Mouse (Mus musculus) heart, adult 2 months (tissue): Measurements from ENCODE around the gene Dio3. TPM values are rescaled to one million over a fixed set of nuclear protein-coding genes. Genes with fewer than 3 reads are reported as not detected.

Experiments used
- DNase-seq, 2 experiments: peaks; one replicate each; pipeline ENCODE4 v3.0.0; 2021
- H3K27ac ChIP-seq: fragments of 200-600 bp; 2 replicates; pipeline ENCODE4 v1.8.1; 2022
- H3K27me3 ChIP-seq: fragments of 200-500 bp; 2 replicates; pipeline ENCODE4 v1.6.1; 2012; ENCODE audit warnings: mild to moderate bottlenecking, low read length, inconsistent platforms, mixed read lengths; ENCODE audit not compliant: control insufficient read depth, insufficient read depth
- H3K36me3 ChIP-seq: fragments of 200-500 bp; 2 replicates; pipeline ENCODE4 v1.6.1; 2012; ENCODE audit warnings: low read length, inconsistent platforms; ENCODE audit not compliant: control insufficient read depth, insufficient read depth
- H3K4me1 ChIP-seq: fragments of 200-500 bp; 2 replicates; pipeline ENCODE4 v1.6.1; 2011; ENCODE audit warnings: low read length; ENCODE audit not compliant: control insufficient read depth, insufficient read depth
- H3K4me3 ChIP-seq: fragments of 200-600 bp; 2 replicates; pipeline ENCODE4 v1.8.1; 2022
- H3K79me2 ChIP-seq: fragments of 200-500 bp; replicated peaks from 2 replicates; pipeline ENCODE4 v1.6.1; 2012; ENCODE audit warnings: mild to moderate bottlenecking, inconsistent platforms, low read length, moderate library complexity, mixed read lengths; ENCODE audit not compliant: control insufficient read depth, insufficient read depth
- H3K9ac ChIP-seq: fragments of 200-500 bp; 2 replicates; pipeline ENCODE4 v1.6.1; 2012; ENCODE audit warnings: low read depth, mild to moderate bottlenecking, control low read depth, inconsistent platforms, low read length, mixed read lengths
- CTCF ChIP-seq: fragments of 200-600 bp; IDR thresholded peaks from 2 replicates; pipeline ENCODE4 v1.8.1; 2022; ENCODE audit warnings: antibody characterized with exemption, mild to moderate bottlenecking, moderate library complexity
- EP300 ChIP-seq: fragments of 200-500 bp; IDR thresholded peaks from 2 replicates; pipeline ENCODE4 v1.6.1; 2011; ENCODE audit warnings: low read depth, low read length, control low read depth; ENCODE audit not compliant: insufficient read depth
- POLR2A ChIP-seq: fragments of 200-500 bp; IDR thresholded peaks from 2 replicates; pipeline ENCODE4 v1.6.1; 2011; ENCODE audit warnings: mild to moderate bottlenecking, low read depth, low read length, control low read depth; ENCODE audit not compliant: insufficient read depth
- WGBS: fragments of 180-500 bp; shearing (Covaris S2); methylation state at CpG from one replicate; pipeline ENCODE4 v1.1.7; 2018; 5-methylcytosine and 5-hydroxymethylcytosine counted together
- intact Hi-C: fragments of 180-260 bp; cut with DNase I; formaldehyde crosslinking; loops from one replicate; pipeline ENCODE4 v1.15.1; 2025
- polyA plus RNA-seq: library from polyadenylated mRNA; depleted of rRNA; stranded (reverse); fragments of >200 nt; gene quantifications from 2 replicates; pipeline ENCODE4 v1.2.3, GENCODE M21; 2012
- total RNA-seq, 2 experiments: library from RNA; stranded (reverse); gene quantifications; 2 replicates each; pipeline ENCODE4 v1.2.3; 2021

Gene Dio3
- total and polyA plus RNA-seq, 3 experiments, result 0.37 TPM; not detected in 2

DNA sequence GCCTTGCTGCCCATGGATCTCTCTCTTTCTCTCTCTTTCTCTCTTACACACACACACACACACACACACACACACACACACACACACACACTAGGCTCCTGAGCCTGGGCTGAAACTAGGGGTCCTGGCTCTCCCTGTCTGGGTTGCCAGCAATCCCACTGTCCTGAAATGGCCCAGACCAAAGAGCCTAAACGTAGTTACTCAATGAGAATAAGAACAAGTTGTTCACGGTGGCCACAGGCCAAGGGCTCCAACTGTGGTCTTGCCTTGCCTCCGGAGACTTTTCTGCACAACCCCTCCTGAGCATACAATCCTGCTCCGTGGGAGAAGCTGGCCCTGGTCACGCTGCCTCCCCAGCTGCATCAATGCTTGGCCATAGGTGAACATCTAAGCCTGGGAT is 39.5 kb upstream of the Dio3 start:
- no peak for TF ChIP-seq EP300
- Histone ChIP-seq H3K9ac (no peak overlapping the region), H3K79me2 (no peaks in the 10 kb centered on the region), H3K4me1 (no peaks in the 10 kb centered on the region), H3K27ac (no peak overlapping the region), H3K27me3 (no peaks in the 10 kb centered on the region), H3K36me3 (no peaks in the 10 kb centered on the region), H3K4me3 (no peak overlapping the region)
- 76% methylated on average over 5 of the region's 5 CpGs for WGBS
- intact Hi-C loops, result no loop called here
- no peak for DNase-seq

DNA sequence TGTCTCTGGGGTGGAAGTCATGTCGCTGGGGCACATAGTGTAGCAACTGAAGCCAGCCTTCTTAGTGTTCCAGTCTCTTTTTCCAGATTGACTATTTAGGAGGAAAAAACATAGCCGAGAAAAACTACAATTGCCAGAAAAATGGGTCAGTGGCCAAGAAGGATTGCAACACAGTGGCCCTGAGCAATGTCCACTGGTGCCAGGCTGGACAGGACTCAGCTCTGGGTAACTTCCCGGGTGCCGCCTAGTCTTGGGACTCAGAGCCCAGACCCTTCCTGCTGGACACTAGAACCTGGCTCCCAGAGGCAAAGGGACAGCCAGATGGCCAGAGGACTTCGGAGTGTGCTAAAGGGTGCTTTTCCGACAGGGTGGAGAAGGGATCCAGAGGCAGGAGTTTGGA is 34.3 kb upstream of the Dio3 start:
- intact Hi-C loops, result no loop called here
- no peak overlapping the region for H3K9ac ChIP-seq
- WGBS, result 69% methylated on average over 6 of the region's 6 CpGs
- H3K79me2 ChIP-seq, result no peaks in the 10 kb centered on the region
- peak; percentile 44 to 55 for DNase-seq
- H3K4me1 ChIP-seq, result no peaks in the 10 kb centered on the region
- H3K27ac ChIP-seq, result no peak overlapping the region
- H3K4me3 ChIP-seq, result no peak overlapping the region
- H3K27me3 ChIP-seq, result no peaks in the 10 kb centered on the region; the same call in 1 of the 2 replicates
- TF ChIP-seq CTCF (no peak), EP300 (no peak)
- H3K36me3 ChIP-seq, result no peaks in the 10 kb centered on the region

- DNase-seq, result no peak
- WGBS, result 90% methylated on average over 4 of the region's 4 CpGs
- TF ChIP-seq CTCF (peak; percentile 19; the same call in 1 of the 2 replicates), POLR2A (no peak), EP300 (no peak)
- Histone ChIP-seq H3K27me3 (no peaks in the 10 kb centered on the region; the same call in 1 of the 2 replicates), H3K36me3 (no peaks in the 10 kb centered on the region), H3K79me2 (no peaks in the 10 kb centered on the region), H3K4me1 (no peaks in the 10 kb centered on the region), H3K9ac (no peak overlapping the region), H3K4me3 (no peak overlapping the region), H3K27ac (no peak overlapping the region)
- intact Hi-C loops, result no loop called here
These were observed 33.4 kb upstream of the Dio3 start for GRCm38 (mm10) chr12:110245461-110245860.

GRCm38 (mm10) chr12:110252163-110252575 is 26.7 kb upstream of the Dio3 start:
- H3K27me3 ChIP-seq, result no peaks in the 10 kb centered on the region; the same call in 1 of the 2 replicates

GRCm38 (mm10) chr12:110255731-110256130 is 23.1 kb upstream of the Dio3 start:
- no peak overlapping the region for H3K4me3 ChIP-seq
- DNase-seq, result no peak
- no peak overlapping the region for H3K27ac ChIP-seq
- H3K4me1 ChIP-seq, result no peaks in the 10 kb centered on the region
- no peak for TF ChIP-seq EP300
- TF ChIP-seq CTCF, result no peak
- no peak for TF ChIP-seq POLR2A
- H3K79me2 ChIP-seq, result no peaks in the 10 kb centered on the region
- H3K36me3 ChIP-seq, result no peaks in the 10 kb centered on the region
- no peaks in the 10 kb centered on the region for H3K27me3 ChIP-seq
- no peak overlapping the region for H3K9ac ChIP-seq
- WGBS, result 64% methylated on average over 10 of the region's 10 CpGs
- intact Hi-C loops, result no loop called here

More at GRCm38 (mm10) chr12:110252163-110252575, 26.7 kb upstream of the Dio3 start:
- 26% methylated on average over 10 of the region's 10 CpGs for WGBS
- no peaks in the 10 kb centered on the region for H3K4me1 ChIP-seq
- H3K36me3 ChIP-seq, result no peaks in the 10 kb centered on the region
- no peaks in the 10 kb centered on the region for H3K79me2 ChIP-seq
- no peak for DNase-seq
- TF ChIP-seq CTCF (no peak), EP300 (no peak), POLR2A (no peak)
- no peak overlapping the region for H3K4me3 ChIP-seq
- no peak overlapping the region for H3K9ac ChIP-seq
- no peak overlapping the region for H3K27ac ChIP-seq
- intact Hi-C loops, result no loop called here

GRCm38 (mm10) chr12:110256478-110257220 is 22.2 kb upstream of the Dio3 start:
- H3K27ac ChIP-seq, result no peak overlapping the region
- H3K9ac ChIP-seq, result no peak overlapping the region
- H3K79me2 ChIP-seq, result no peaks in the 10 kb centered on the region
- H3K36me3 ChIP-seq, result no peaks in the 10 kb centered on the region
- intact Hi-C loops, result no loop called here
- no peaks in the 10 kb centered on the region for H3K4me1 ChIP-seq
- DNase-seq, result no peak
- H3K27me3 ChIP-seq, result no peaks in the 10 kb centered on the region
- no peak for TF ChIP-seq CTCF
- TF ChIP-seq EP300, result no peak
- no peak for TF ChIP-seq POLR2A
- no peak overlapping the region for H3K4me3 ChIP-seq
- WGBS, result 54% methylated on average over 14 of the region's 14 CpGs
